Mouse (Mus musculus) cerebellum, postnatal 25 days (tissue): ENCODE measurements around the gene Lsp1.

Source experiments
- DNase-seq, 2 experiments: peaks; one replicate each; pipeline ENCODE4 v3.0.0; 2021; ENCODE audit warnings: mixed read lengths in 2 of 2

The Lsp1 gene

DNA sequence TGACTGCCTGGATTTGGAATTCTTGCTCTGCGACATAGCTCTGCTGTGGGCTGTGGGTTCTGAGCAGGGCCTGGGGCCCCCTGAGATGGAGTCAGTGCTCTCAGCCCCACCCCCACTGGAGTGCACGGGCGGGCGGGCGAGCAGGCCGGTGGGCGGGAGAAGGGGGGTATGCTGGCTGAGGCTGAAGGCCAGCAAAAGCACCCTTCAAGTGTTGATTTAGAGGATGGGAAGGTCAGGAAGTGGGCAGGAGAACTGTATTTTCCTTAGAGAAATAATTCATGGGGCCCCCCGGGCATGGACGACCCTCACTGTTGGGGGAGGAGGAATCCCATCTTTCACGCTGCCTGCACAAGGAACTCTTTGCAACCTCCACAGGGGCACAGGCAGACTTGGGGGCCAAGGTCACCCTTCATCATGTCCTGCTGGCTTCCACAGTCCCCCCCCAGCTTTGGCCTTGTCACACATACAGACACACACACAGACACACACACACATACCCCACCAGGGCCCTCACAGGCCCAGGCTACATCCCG lies 82.2 kb downstream of the Lsp1 start:
- DNase-seq = peak in 1 of 2 experiments; percentile 4
